ENCODE assay signal across 8 mouse cellular contexts in the genomic region with DNA sequence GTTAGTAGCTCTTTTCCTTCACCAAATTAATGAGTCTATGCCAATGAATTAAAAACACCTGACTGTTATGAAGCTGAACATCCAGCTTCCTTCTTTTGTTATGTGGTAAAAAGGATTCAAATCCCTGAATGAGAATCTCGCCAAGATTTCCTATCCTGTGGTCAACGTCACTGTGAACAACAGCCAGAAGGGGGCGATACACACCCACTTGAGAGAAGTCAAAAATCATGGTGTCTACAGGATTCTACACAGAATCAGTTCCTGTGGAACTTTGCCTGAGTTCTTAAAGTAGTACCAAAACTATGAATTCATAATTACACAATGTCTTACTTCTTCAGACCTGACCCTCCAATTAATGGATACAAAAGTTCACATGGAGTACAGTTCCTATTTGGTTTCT.
DNase-seq lines count a peak whose midpoint lies in the region; ATAC-seq lines count a peak whose summit lies in the region.

No protein-coding gene starts in this region.

- intact Hi-C loops in left cerebral cortex, postnatal 10 days (cut with DNase I), result loop anchor here (5.0 kb wide), 1 partner anchor 1096 kb away; no protein-coding TSS in a partner anchor

- H3K4me1 ChIP-seq in neural tube, embryonic 15.5 days, result no peaks in the 10 kb centered on the region
- H3K4me1 ChIP-seq in hindbrain, embryonic 11.5 days (replicated peaks; ENCODE audit: control insufficient read depth, insufficient read depth, low read length), result no peaks in the 10 kb centered on the region

- H3K27ac ChIP-seq in neural tube, embryonic 15.5 days (replicated peaks), result no peak overlapping the region
- no peak overlapping the region for H3K27ac ChIP-seq in hindbrain, embryonic 11.5 days (ENCODE audit: low read depth, low read length)

- no peak overlapping the region for H3K4me3 ChIP-seq in neural tube, embryonic 15.5 days (replicated peaks)
- H3K4me3 ChIP-seq in hindbrain, embryonic 11.5 days (ENCODE audit: low read depth, low read length), result no peak overlapping the region

- peak; percentile 55 for DNase-seq in neural tube, embryonic 10.5 days (ENCODE audit: extremely low spot score, low spot score)
- peak; percentile 55 for DNase-seq in adipocyte (ENCODE audit: low spot score)
- DNase-seq in embryo, embryonic 11 days, result peak; percentile 76
- DNase-seq in hindbrain, embryonic 11.5 days (ENCODE audit: low spot score), result peak; percentile 80
- peak; percentile 17 to 30 for DNase-seq in left cerebral cortex, postnatal 10 days (ENCODE audit: extremely low spot score in 1 of 2, low spot score in 2 of 2)
- DNase-seq in retina, adult 2 months (ENCODE audit: low read depth, low spot score), result peak; percentile 9

- WGBS in neural tube, embryonic 15.5 days, result 10% methylated on average over 3 of the region's 3 CpGs
- 4% methylated on average over 3 of the region's 3 CpGs for WGBS in hindbrain, embryonic 11.5 days

- no peak for ATAC-seq in neural tube, embryonic 15.5 days (ENCODE audit: low FRiP score)
- peak; percentile 69; the same call in 1 of the 2 replicates for ATAC-seq in hindbrain, embryonic 11.5 days (ENCODE audit: low FRiP score)
- ATAC-seq in erythroid progenitor cell, adult 5-6 weeks (replicated peaks; ENCODE audit: low FRiP score, poor library complexity, severe bottlenecking), result no peak

- H3K36me3 ChIP-seq in neural tube, embryonic 15.5 days, result no peaks in the 10 kb centered on the region
- H3K36me3 ChIP-seq in hindbrain, embryonic 11.5 days (ENCODE audit: control insufficient read depth, insufficient read depth, low read length), result no peaks in the 10 kb centered on the region

- H3K9me3 ChIP-seq in neural tube, embryonic 15.5 days (replicated peaks), result no peaks in the 10 kb centered on the region
- no peaks in the 10 kb centered on the region for H3K9me3 ChIP-seq in hindbrain, embryonic 11.5 days (ENCODE audit: control insufficient read depth, low read length)

- H3K27me3 ChIP-seq in neural tube, embryonic 15.5 days (replicated peaks), result no peaks in the 10 kb centered on the region
- H3K27me3 ChIP-seq in hindbrain, embryonic 11.5 days (ENCODE audit: control insufficient read depth, insufficient read depth, low read length), result no peaks in the 10 kb centered on the region

- H3K9ac ChIP-seq in neural tube, embryonic 15.5 days (replicated peaks), result no peak overlapping the region
- no peak overlapping the region for H3K9ac ChIP-seq in hindbrain, embryonic 11.5 days (ENCODE audit: low read depth, low read length)

- H3K4me2 ChIP-seq in neural tube, embryonic 15.5 days, result no peak overlapping the region
- no peak overlapping the region for H3K4me2 ChIP-seq in hindbrain, embryonic 11.5 days (replicated peaks; ENCODE audit: low read depth, low read length)

Comparison
In these comparisons a context has a peak if more than half of its experiments do, and no peak if none do; other contexts are left out.
1. DNase-seq: peak in every context shown above with its lines; median percentile 80 in hindbrain, embryonic 11.5 days; 76 in embryo, embryonic 11 days; 55 in neural tube, embryonic 10.5 days; 55 in adipocyte; 24 in left cerebral cortex, postnatal 10 days; 9 in retina, adult 2 months.